ENCODE assay signal across 8 mouse cellular contexts in genomic region chr19:47325881-47326280, GRCm38 (mm10).
DNase-seq lines count a peak whose midpoint lies in the region.

No protein-coding gene starts in this region.

- intact Hi-C loops in gastrocnemius, postnatal 36 days (cut with DNase I) = no loop called here

- peak; percentile 63 for DNase-seq in gastrocnemius, postnatal 10 days
- DNase-seq in gastrocnemius, postnatal 36 days = no peak
- peak; percentile 55 for DNase-seq in urinary bladder, postnatal 14 days (ENCODE audit: low spot score)
- no peak for DNase-seq in urinary bladder, postnatal 10 days (ENCODE audit: low spot score)
- DNase-seq in induced T-regulatory cell, adult 2 months (ENCODE audit: low read depth) = peak; percentile 60
- peak; percentile 89 for DNase-seq in lung, postnatal 36 days
- no peak for DNase-seq in spleen, postnatal 4 days (ENCODE audit: low spot score in 2 of 2)
- DNase-seq in layer of hippocampus, adult 9-11 months = no peak

Comparison
In these comparisons a context has a peak if more than half of its experiments do, and no peak if none do; other contexts are left out.
1. DNase-seq: peak in gastrocnemius, postnatal 10 days (single experiment), urinary bladder, postnatal 14 days (single experiment), induced T-regulatory cell, adult 2 months (single experiment) and lung, postnatal 36 days (single experiment); none in gastrocnemius, postnatal 36 days (0 of 2), urinary bladder, postnatal 10 days (single experiment), spleen, postnatal 4 days (0 of 2) and layer of hippocampus, adult 9-11 months (single experiment).